Mouse (Mus musculus) CH12.LX (cell line): Measurements from ENCODE around the gene Npas3. TPM values are rescaled to one million over a fixed set of nuclear protein-coding genes. Genes with fewer than 3 reads are reported as not detected.

Experiments used
- DNase-seq: peaks from one replicate; pipeline ENCODE4 v3.0.0-alpha.2; 2013; ENCODE audit errors: extremely low read depth
- H3K27ac ChIP-seq: 2 replicates; pipeline ENCODE4 v1.5.1; 2012; ENCODE audit warnings: low read depth, mild to moderate bottlenecking, control low read depth, moderate library complexity; ENCODE audit not compliant: insufficient read depth
- H3K27me3 ChIP-seq: replicated peaks from 2 replicates; pipeline ENCODE3; 2012; ENCODE audit warnings: inconsistent platforms
- H3K36me3 ChIP-seq, 2 experiments: replicated peaks in 1 of 2; 2 replicates each; pipeline versions ENCODE3 to v1.6.1; 2012; ENCODE audit warnings: inconsistent platforms in 1 of 2, low read length in 1 of 2, mild to moderate bottlenecking in 1 of 2, mixed read lengths in 1 of 2, moderate library complexity in 1 of 2; ENCODE audit not compliant: control insufficient read depth in 1 of 2, insufficient read depth in 1 of 2
- H3K4me1 ChIP-seq, 2 experiments: 2 replicates each; pipeline ENCODE4 v1.6.1; 2012; ENCODE audit warnings: inconsistent platforms in 1 of 2, moderate library complexity in 1 of 2; ENCODE audit not compliant: insufficient read depth in 2 of 2, control insufficient read depth in 1 of 2
- H3K4me2 ChIP-seq: 2 replicates; pipeline ENCODE4 v1.6.1; 2012; ENCODE audit warnings: low read depth, mild to moderate bottlenecking, control low read depth; ENCODE audit not compliant: poor library complexity, insufficient read depth, severe bottlenecking
- H3K4me3 ChIP-seq, 3 experiments: fragments of 150-350 bp in 1 of 3; sonication (generic) in 1 of 3; replicated peaks in 1 of 3; 2 replicates each; pipeline versions ENCODE3 to v1.5.1; 2011 to 2012; ENCODE audit warnings: low read depth in 2 of 3, low read length in 2 of 3, mild to moderate bottlenecking in 2 of 3, moderate library complexity in 2 of 3, control low read depth in 1 of 3, improper control_type of control experiment in 1 of 3, inconsistent platforms in 1 of 3, mixed read lengths in 1 of 3; ENCODE audit not compliant: poor library complexity in 1 of 3
- H3K79me2 ChIP-seq: replicated peaks from 2 replicates; pipeline ENCODE4 v1.6.1; 2012; ENCODE audit warnings: mild to moderate bottlenecking, moderate library complexity; ENCODE audit not compliant: control insufficient read depth, poor library complexity, insufficient read depth, severe bottlenecking; ENCODE audit errors: extremely low read depth
- H3K9ac ChIP-seq: 2 replicates; pipeline ENCODE4 v1.6.1; 2012; ENCODE audit warnings: low read depth, mild to moderate bottlenecking, control low read depth, moderate library complexity; ENCODE audit not compliant: insufficient read depth
- H3K9me3 ChIP-seq: replicated peaks from 2 replicates; pipeline ENCODE3; 2012; ENCODE audit warnings: low read length, inconsistent platforms, mixed read lengths
- BHLHE40 ChIP-seq: IDR thresholded peaks from 2 replicates; pipeline ENCODE4 v1.6.1; 2011; ENCODE audit warnings: mild to moderate bottlenecking, low read depth, low read length, improper control_type of control experiment
- CHD1 ChIP-seq: IDR thresholded peaks from 2 replicates; pipeline ENCODE4 v1.6.1; 2012; ENCODE audit warnings: low read depth, low read length, improper control_type of control experiment, inconsistent platforms
- CHD2 ChIP-seq: IDR thresholded peaks from 2 replicates; pipeline ENCODE4 v1.6.1; 2011; ENCODE audit warnings: low read length, improper control_type of control experiment
- CTCF ChIP-seq, 2 experiments: IDR thresholded peaks in 1 of 2; conservative IDR thresholded peaks in 1 of 2; 2 replicates each; pipeline ENCODE4 v1.5.1; 2011 to 2012; ENCODE audit warnings: low read depth in 2 of 2, low read length in 2 of 2, improper control_type of control experiment in 1 of 2, inconsistent platforms in 1 of 2, mild to moderate bottlenecking in 1 of 2, moderate library complexity in 1 of 2
- ELF1 ChIP-seq: IDR thresholded peaks from 2 replicates; pipeline ENCODE4 v1.6.1; 2014; ENCODE audit warnings: low read depth, mild to moderate bottlenecking, inconsistent platforms, low read length, improper control_type of control experiment
- EP300 ChIP-seq: IDR thresholded peaks from 2 replicates; pipeline ENCODE4 v1.6.1; 2011; ENCODE audit warnings: low read length, improper control_type of control experiment
- ETS1 ChIP-seq: conservative IDR thresholded peaks from 2 replicates; pipeline ENCODE4 v1.6.1; 2012; ENCODE audit warnings: low read depth, mild to moderate bottlenecking, inconsistent platforms, low read length, improper control_type of control experiment, moderate library complexity
- IRF4 ChIP-seq: IDR thresholded peaks from 2 replicates; pipeline ENCODE4 v1.6.1; 2014; ENCODE audit warnings: low read depth, mild to moderate bottlenecking, inconsistent platforms, low read length, improper control_type of control experiment
- JUN ChIP-seq: IDR thresholded peaks from 2 replicates; pipeline ENCODE4 v1.6.1; 2011; ENCODE audit warnings: low read depth, mild to moderate bottlenecking, low read length, improper control_type of control experiment, moderate library complexity; ENCODE audit not compliant: insufficient read depth
- JUND ChIP-seq: conservative IDR thresholded peaks from 2 replicates; pipeline ENCODE4 v1.6.1; 2011; ENCODE audit warnings: low read depth, low read length, improper control_type of control experiment
- KAT2A ChIP-seq: IDR thresholded peaks from 2 replicates; pipeline ENCODE4 v1.6.1; 2012; ENCODE audit warnings: low read length, improper control_type of control experiment, inconsistent platforms; ENCODE audit not compliant: insufficient replicate concordance
- MAZ ChIP-seq: IDR thresholded peaks from 2 replicates; pipeline ENCODE4 v1.6.1; 2012; ENCODE audit warnings: low read depth, mild to moderate bottlenecking, inconsistent platforms, low read length, improper control_type of control experiment, moderate library complexity
- MEF2A ChIP-seq: IDR thresholded peaks from 2 replicates; pipeline ENCODE4 v1.6.1; 2014; ENCODE audit warnings: low read depth, mild to moderate bottlenecking, inconsistent platforms, low read length, improper control_type of control experiment, borderline replicate concordance
- NELFE ChIP-seq: IDR thresholded peaks from 2 replicates; pipeline ENCODE4 v1.6.1; 2011; ENCODE audit warnings: low read depth, low read length, improper control_type of control experiment
- PAX5 ChIP-seq: IDR thresholded peaks from 2 replicates; pipeline ENCODE4 v1.6.1; 2012; ENCODE audit warnings: low read length, inconsistent platforms, mixed read lengths
- POLR2A ChIP-seq: IDR thresholded peaks from 2 replicates; pipeline ENCODE4 v1.6.1; 2011; ENCODE audit warnings: low read depth, mild to moderate bottlenecking, improper control_type of control experiment, low read length
- POLR2AphosphoS2 ChIP-seq: IDR thresholded peaks from 2 replicates; pipeline ENCODE4 v1.6.1; 2011; ENCODE audit warnings: low read depth, low read length, improper control_type of control experiment
- RCOR1 ChIP-seq: conservative IDR thresholded peaks from 2 replicates; pipeline ENCODE4 v1.6.1; 2012; ENCODE audit warnings: low read depth, mild to moderate bottlenecking, inconsistent platforms, low read length, improper control_type of control experiment
- SIN3A ChIP-seq: IDR thresholded peaks from 2 replicates; pipeline ENCODE4 v1.6.1; 2012; ENCODE audit warnings: low read length, improper control_type of control experiment, inconsistent platforms
- SMC3 ChIP-seq: IDR thresholded peaks from 2 replicates; pipeline ENCODE4 v1.6.1; 2011; ENCODE audit warnings: low read depth, low read length, improper control_type of control experiment
- TBP ChIP-seq: conservative IDR thresholded peaks from 2 replicates; pipeline ENCODE4 v1.6.1; 2011; ENCODE audit warnings: low read depth, low read length, improper control_type of control experiment
- TCF12 ChIP-seq: IDR thresholded peaks from 2 replicates; pipeline ENCODE4 v1.6.1; 2014; ENCODE audit warnings: low read depth, mild to moderate bottlenecking, inconsistent platforms, low read length, improper control_type of control experiment
- UBTF ChIP-seq: IDR thresholded peaks from 2 replicates; pipeline ENCODE4 v1.6.1; 2012; ENCODE audit warnings: low read depth, mild to moderate bottlenecking, inconsistent platforms, low read length, improper control_type of control experiment, moderate library complexity
- USF1 ChIP-seq: IDR thresholded peaks from 2 replicates; pipeline ENCODE4 v1.6.1; 2014; ENCODE audit warnings: low read depth, mild to moderate bottlenecking, inconsistent platforms, low read length, improper control_type of control experiment
- USF2 ChIP-seq: conservative IDR thresholded peaks from 2 replicates; pipeline ENCODE4 v1.6.1; 2011; ENCODE audit warnings: low read depth, low read length, improper control_type of control experiment
- ZKSCAN1 ChIP-seq: IDR thresholded peaks from 2 replicates; pipeline ENCODE4 v1.6.1; 2012; ENCODE audit warnings: low read depth, inconsistent platforms, low read length, improper control_type of control experiment, borderline replicate concordance
- ZNF384 ChIP-seq: IDR thresholded peaks from 2 replicates; pipeline ENCODE4 v1.6.1; 2012; ENCODE audit warnings: low read depth, low read length, improper control_type of control experiment, inconsistent platforms
- dilution Hi-C: fragments of 300-500 bp; cut with MboI; formaldehyde crosslinking; loops from 2 replicates; pipeline ENCODE4 v1.14.3; 2020; ENCODE audit warnings: low sequenced_read_pairs; ENCODE audit not compliant: extremely low pct_unique_long_range_greater_than_20kb, extremely low pct_ligation_motif_present
- in situ Hi-C: fragments of 300-500 bp; cut with MboI; formaldehyde crosslinking; loops from 3 replicates; pipeline ENCODE4 v1.14.3; 2019; ENCODE audit warnings: low sequenced_read_pairs, low pct_ligation_motif_present, low pct_unique_long_range_greater_than_20kb, mixed read lengths
- polyA plus RNA-seq: library from polyadenylated mRNA; unstranded; fragments of >175 nt; gene quantifications from 2 replicates; pipeline ENCODE4 v1.2.1, GENCODE M21; 2012; ENCODE audit warnings: low read depth; ENCODE audit not compliant: insufficient read length
- total RNA-seq, 2 experiments: library from RNA; depleted of rRNA; stranded (reverse); fragments of 300-350 nt in 1 of 2; fragments of >200 nt in 1 of 2; gene quantifications; 2 replicates each; pipeline ENCODE4 v1.2.3; 2012 to 2014

The Npas3 gene
- total and polyA plus RNA-seq, 3 experiments, result 0.13 TPM; not detected in 1

GRCm38 (mm10) chr12:53865691-53866090 lies 617.2 kb downstream of the Npas3 start:
- no peaks in the 10 kb centered on the region for H3K36me3 ChIP-seq
- H3K9me3 ChIP-seq, result no peaks in the 10 kb centered on the region
- H3K27me3 ChIP-seq, result no peaks in the 10 kb centered on the region
- H3K9ac ChIP-seq, result no peak overlapping the region
- H3K4me2 ChIP-seq, result no peak overlapping the region
- TF ChIP-seq SMC3, result no peak
- no peak for TF ChIP-seq ZKSCAN1
- no peak for TF ChIP-seq UBTF
- no peak for TF ChIP-seq CTCF (conservative IDR thresholded peaks at IDR 0.05 in 1 of 2, IDR thresholded peaks at IDR 0.05 in 1 of 2; ENCODE audit: low read depth in 2 of 2, low read length in 2 of 2)
- TF ChIP-seq CHD1, result no peak
- TF ChIP-seq USF1, result no peak
- no peak for TF ChIP-seq MEF2A
- TF ChIP-seq POLR2AphosphoS2, result no peak
- no peak overlapping the region for H3K27ac ChIP-seq
- in situ Hi-C loops (no loop called here), dilution Hi-C loops (no loop called here)
- no peaks in the 10 kb centered on the region for H3K4me1 ChIP-seq
- DNase-seq, result no peak
- no peak overlapping the region for H3K4me3 ChIP-seq
- H3K79me2 ChIP-seq, result no peaks in the 10 kb centered on the region

- H3K4me1 ChIP-seq, result no peaks in the 10 kb centered on the region
- no peak overlapping the region for H3K4me3 ChIP-seq
- no peak for DNase-seq
- H3K27me3 ChIP-seq, result no peaks in the 10 kb centered on the region
- dilution Hi-C loops (no loop called here), in situ Hi-C loops (no loop called here)
- no peak overlapping the region for H3K27ac ChIP-seq
- H3K79me2 ChIP-seq, result no peaks in the 10 kb centered on the region
- no peaks in the 10 kb centered on the region for H3K36me3 ChIP-seq
- no peak overlapping the region for H3K4me2 ChIP-seq
- H3K9ac ChIP-seq, result no peak overlapping the region
- TF ChIP-seq USF1 (no peak), MAZ (no peak), POLR2AphosphoS2 (no peak), ETS1 (no peak), SMC3 (no peak), KAT2A (no peak), POLR2A (no peak), JUN (no peak), CHD2 (no peak), IRF4 (no peak), RCOR1 (no peak)
- H3K9me3 ChIP-seq, result no peaks in the 10 kb centered on the region
Observed at GRCm38 (mm10) chr12:53869981-53870380, 621.5 kb downstream of the Npas3 start.

GRCm38 (mm10) chr12:53875226-53875625 lies 626.7 kb downstream of the Npas3 start:
- TF ChIP-seq ELF1 (no peak), POLR2AphosphoS2 (no peak), PAX5 (no peak), ZKSCAN1 (no peak), ETS1 (no peak), JUN (no peak), NELFE (no peak), ZNF384 (no peak), CHD1 (no peak), KAT2A (no peak), TBP (no peak), EP300 (no peak), SIN3A (no peak), BHLHE40 (no peak), TCF12 (no peak), MAZ (no peak), JUND (no peak), IRF4 (no peak), USF2 (no peak)
- Histone ChIP-seq H3K79me2 (no peaks in the 10 kb centered on the region), H3K9me3 (no peaks in the 10 kb centered on the region), H3K27ac (no peak overlapping the region), H3K36me3 (no peaks in the 10 kb centered on the region), H3K4me2 (no peak overlapping the region), H3K27me3 (no peaks in the 10 kb centered on the region), H3K4me1 (no peaks in the 10 kb centered on the region), H3K9ac (no peak overlapping the region), H3K4me3 (no peak overlapping the region)
- DNase-seq, result no peak
- in situ Hi-C loops (no loop called here), dilution Hi-C loops (no loop called here)
